Mouse (Mus musculus) megakaryocyte, embryonic 14.5 days (primary cell): ENCODE measurements around the gene Slc5a2.

Experiments
- FLI1 ChIP-seq: IDR thresholded peaks from 2 replicates; pipeline ENCODE4 v1.6.1; 2012; ENCODE audit warnings: low read length, inconsistent platforms, mixed read lengths
- GATA1 ChIP-seq: IDR thresholded peaks from 3 replicates; pipeline ENCODE4 v1.6.1; 2012; ENCODE audit warnings: mixed read lengths, low read length, inconsistent platforms, borderline replicate concordance

- TF ChIP-seq GATA1 (no peak), FLI1 (no peak)
Measured at GRCm38 (mm10) chr7:128300952-128301351, 35.5 kb downstream of the Slc5a2 start.
